Mouse (Mus musculus) gonadal fat pad, adult 2 months (tissue): Measurements from ENCODE around the gene Gm4175. TPM values are rescaled to one million over a fixed set of nuclear protein-coding genes. Genes with fewer than 3 reads are reported as not detected.
"Not testable (repeated sequence)": the region's sequence is repeated elsewhere in the genome, so short reads cannot be mapped to it uniquely, and the experiment has no call there.

Source experiments
- DNase-seq: peaks from one replicate; pipeline ENCODE4 v3.0.0-alpha.2; 2012; ENCODE audit warnings: low read depth
- polyA plus RNA-seq: library from polyadenylated mRNA; depleted of rRNA; stranded (reverse); fragments of >200 nt; gene quantifications from 2 replicates; pipeline ENCODE4 v1.2.3, GENCODE M21; 2012; rRNA removed

Gene Gm4175
- not detected in 2 replicates for polyA plus RNA-seq

GRCm38 (mm10) chr7:21761375-21761774 lies at the start of gene Gm4175:
Gm4175 (minus strand) TSS chr7:21761475.
- not testable (repeated sequence) for DNase-seq

- DNase-seq = not testable (repeated sequence)
These were observed 35.4 kb upstream of the Gm4175 start, which contains the start of gene Gm4177 for GRCm38 (mm10) chr7:21796628-21797027. Gm4177 (minus strand) TSS chr7:21796728.

Other genes with a start within 250 kb of the Gm4175 start
- gene Vmn1r130, start 249.7 kb downstream of the Gm4175 start, polyA plus RNA-seq = not detected in 2 replicates
- gene Vmn1r131, start 215.4 kb downstream of the Gm4175 start, polyA plus RNA-seq = not detected in 2 replicates
- gene Vmn1r132, start 147.4 kb downstream of the Gm4175 start, polyA plus RNA-seq = not detected in 2 replicates
- not detected in 2 replicates for gene Gm4177, start 35.3 kb upstream of the Gm4175 start, polyA plus RNA-seq
- not detected in 2 replicates for gene Vmn1r135, start 70.9 kb upstream of the Gm4175 start, polyA plus RNA-seq
- not detected in 2 replicates for gene Gm5725, start 82.8 kb upstream of the Gm4175 start, polyA plus RNA-seq
- not detected in 2 replicates for gene Gm5891, start 159.8 kb upstream of the Gm4175 start, polyA plus RNA-seq
- gene Vmn1r137, start 233.1 kb upstream of the Gm4175 start, polyA plus RNA-seq = not detected in 2 replicates